Mouse (Mus musculus): Measurements from ENCODE around the gene Nagpa. TPM values are rescaled to one million over a fixed set of nuclear protein-coding genes. Genes with fewer than 3 reads are reported as not detected.

Gene Nagpa
- polyA plus RNA-seq, 1 experiment from 2014 or later = 25.3 TPM

DNA sequence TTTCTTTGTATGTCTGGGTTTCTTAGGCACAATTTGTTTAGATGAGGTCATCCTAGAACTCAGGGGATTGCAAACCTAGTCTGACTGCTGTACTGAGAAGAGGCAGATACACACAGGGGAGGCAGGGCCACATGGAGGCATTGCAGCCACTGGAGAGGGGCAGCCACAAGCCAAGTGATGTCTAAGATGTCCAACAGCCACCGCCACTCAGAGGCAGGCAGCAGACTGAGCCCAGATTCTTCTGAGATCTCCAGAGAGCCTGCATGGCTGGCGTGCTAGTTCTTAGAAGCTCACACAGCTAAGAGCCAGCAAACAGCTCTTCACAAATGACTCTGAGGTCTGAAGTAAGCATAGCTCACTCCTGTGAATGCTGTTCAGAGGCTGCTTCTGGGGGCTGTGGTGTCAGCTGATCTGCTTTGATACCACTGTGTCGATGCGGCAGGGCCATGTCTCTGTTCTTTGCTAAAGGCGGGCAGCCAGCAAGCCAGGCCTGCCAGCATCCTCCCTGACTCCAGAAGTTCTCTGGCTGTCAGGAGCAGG is 1.7 kb upstream of the Nagpa start:
- Histone ChIP-seq H3K36me3 (ENCODE audit: insufficient read depth, low read length) (no peaks in the 10 kb centered on the region), H3K4me3 (ENCODE audit: low read length) (no peak overlapping the region), H3K4me2 (replicated peaks; ENCODE audit: low read depth, low read length) (no peak overlapping the region), H3K9me3 (ENCODE audit: low read length) (no peaks in the 10 kb centered on the region), H3K27ac (ENCODE audit: low read length) (no peak overlapping the region), H3K4me1 (ENCODE audit: insufficient read depth, low read length) (peaks cover 9% of the 10 kb centered on the region; the same call in 1 of the 2 replicates), H3K9ac (replicated peaks; ENCODE audit: low read length) (no peak overlapping the region), H3K27me3 (ENCODE audit: insufficient read depth, low read length) (no peaks in the 10 kb centered on the region)
- no peak for ATAC-seq (ENCODE audit: low FRiP score, low TSS enrichment)
- WGBS = 94% methylated on average over 5 of the region's 5 CpGs

GRCm38 (mm10) chr16:5203200-5203599 is 612 bp downstream of the Nagpa start:
- ATAC-seq (ENCODE audit: low FRiP score, low TSS enrichment) = no peak
- under 1% methylated on average over 36 of the region's 36 CpGs for WGBS
- Histone ChIP-seq H3K9me3 (ENCODE audit: low read length) (no peaks in the 10 kb centered on the region), H3K4me2 (replicated peaks; ENCODE audit: low read depth, low read length) (peak overlapping the region; percentile 98), H3K9ac (replicated peaks; ENCODE audit: low read length) (peak overlapping the region; percentile 81), H3K36me3 (ENCODE audit: insufficient read depth, low read length) (peaks cover 4% of the 10 kb centered on the region; the same call in 1 of the 2 replicates), H3K27me3 (ENCODE audit: insufficient read depth, low read length) (no peaks in the 10 kb centered on the region), H3K4me3 (ENCODE audit: low read length) (peak overlapping the region; percentile 90), H3K4me1 (ENCODE audit: insufficient read depth, low read length) (peaks cover 9% of the 10 kb centered on the region; the same call in 1 of the 2 replicates), H3K27ac (ENCODE audit: low read length) (no peak overlapping the region)

- Histone ChIP-seq H3K4me3 (ENCODE audit: low read length) (peak overlapping the region; percentile 90), H3K27me3 (ENCODE audit: insufficient read depth, low read length) (no peaks in the 10 kb centered on the region), H3K27ac (ENCODE audit: low read length) (no peak overlapping the region), H3K9me3 (ENCODE audit: low read length) (no peaks in the 10 kb centered on the region), H3K4me2 (replicated peaks; ENCODE audit: low read depth, low read length) (peak overlapping the region; percentile 98), H3K9ac (replicated peaks; ENCODE audit: low read length) (0 out of 2 replicates have a peak overlapping the region, but pooled peaks have one; percentile 16), H3K4me1 (ENCODE audit: insufficient read depth, low read length) (peaks cover 9% of the 10 kb centered on the region; the same call in 1 of the 2 replicates), H3K36me3 (ENCODE audit: insufficient read depth, low read length) (peaks cover 5% of the 10 kb centered on the region; the same call in 1 of the 2 replicates)
- WGBS = 12% methylated on average over 4 of the region's 4 CpGs
- ATAC-seq (ENCODE audit: low FRiP score, low TSS enrichment) = no peak
Observed at GRCm38 (mm10) chr16:5202681-5203080, 1.1 kb downstream of the Nagpa start.

GRCm38 (mm10) chr16:5195080-5195479 is 8.7 kb downstream of the Nagpa start:
- H3K9ac ChIP-seq (replicated peaks; ENCODE audit: low read length) = no peak overlapping the region
- no peaks in the 10 kb centered on the region for H3K27me3 ChIP-seq (ENCODE audit: insufficient read depth, low read length)
- peaks cover 10% of the 10 kb centered on the region; the same call in 1 of the 2 replicates for H3K36me3 ChIP-seq (ENCODE audit: insufficient read depth, low read length)
- WGBS = 20% methylated on average over 6 of the region's 6 CpGs
- H3K4me2 ChIP-seq (replicated peaks; ENCODE audit: low read depth, low read length) = no peak overlapping the region
- no peak overlapping the region for H3K27ac ChIP-seq (ENCODE audit: low read length)
- peak; percentile 19; the same call in 1 of the 2 replicates for ATAC-seq (ENCODE audit: low FRiP score, low TSS enrichment)
- H3K4me3 ChIP-seq (ENCODE audit: low read length) = no peak overlapping the region
- no peaks in the 10 kb centered on the region for H3K9me3 ChIP-seq (ENCODE audit: low read length)
- no peaks in the 10 kb centered on the region for H3K4me1 ChIP-seq (ENCODE audit: insufficient read depth, low read length)

- H3K9me3 ChIP-seq (ENCODE audit: low read length) = no peaks in the 10 kb centered on the region
- H3K27ac ChIP-seq (ENCODE audit: low read length) = no peak overlapping the region
- no peaks in the 10 kb centered on the region for H3K36me3 ChIP-seq (ENCODE audit: insufficient read depth, low read length)
- no peak overlapping the region for H3K4me3 ChIP-seq (ENCODE audit: low read length)
- H3K4me1 ChIP-seq (ENCODE audit: insufficient read depth, low read length) = peaks cover 4% of the 10 kb centered on the region; the same call in 1 of the 2 replicates
- H3K27me3 ChIP-seq (ENCODE audit: insufficient read depth, low read length) = no peaks in the 10 kb centered on the region
- H3K9ac ChIP-seq (replicated peaks; ENCODE audit: low read length) = no peak overlapping the region
- ATAC-seq (ENCODE audit: low FRiP score, low TSS enrichment) = no peak
- WGBS = 81% methylated on average over 7 of the region's 7 CpGs
- no peak overlapping the region for H3K4me2 ChIP-seq (replicated peaks; ENCODE audit: low read depth, low read length)
Observed at GRCm38 (mm10) chr16:5186234-5186633, 17.6 kb downstream of the Nagpa start.

- H3K27me3 ChIP-seq (ENCODE audit: insufficient read depth, low read length) = no peaks in the 10 kb centered on the region
- no peaks in the 10 kb centered on the region for H3K9me3 ChIP-seq (ENCODE audit: low read length)
- no peak overlapping the region for H3K4me3 ChIP-seq (ENCODE audit: low read length)
- 27% methylated on average over 7 of the region's 7 CpGs for WGBS
- no peak overlapping the region for H3K9ac ChIP-seq (replicated peaks; ENCODE audit: low read length)
- no peaks in the 10 kb centered on the region for H3K36me3 ChIP-seq (ENCODE audit: insufficient read depth, low read length)
- H3K27ac ChIP-seq (ENCODE audit: low read length) = no peak overlapping the region
- no peak for ATAC-seq (ENCODE audit: low FRiP score, low TSS enrichment)
- H3K4me1 ChIP-seq (ENCODE audit: insufficient read depth, low read length) = peaks cover 4% of the 10 kb centered on the region; the same call in 1 of the 2 replicates
- no peak overlapping the region for H3K4me2 ChIP-seq (replicated peaks; ENCODE audit: low read depth, low read length)
Observed at GRCm38 (mm10) chr16:5185691-5186090, 18.1 kb downstream of the Nagpa start.

GRCm38 (mm10) chr16:5184956-5185355 is 18.9 kb downstream of the Nagpa start:
- Histone ChIP-seq H3K9me3 (ENCODE audit: low read length) (no peaks in the 10 kb centered on the region), H3K4me2 (replicated peaks; ENCODE audit: low read depth, low read length) (no peak overlapping the region), H3K27ac (ENCODE audit: low read length) (no peak overlapping the region), H3K27me3 (ENCODE audit: insufficient read depth, low read length) (no peaks in the 10 kb centered on the region), H3K4me3 (ENCODE audit: low read length) (no peak overlapping the region), H3K36me3 (ENCODE audit: insufficient read depth, low read length) (no peaks in the 10 kb centered on the region), H3K4me1 (ENCODE audit: insufficient read depth, low read length) (peaks cover 4% of the 10 kb centered on the region; the same call in 1 of the 2 replicates), H3K9ac (replicated peaks; ENCODE audit: low read length) (no peak overlapping the region)
- WGBS = 79% methylated on average over 5 of the region's 5 CpGs
- no peak for ATAC-seq (ENCODE audit: low FRiP score, low TSS enrichment)

GRCm38 (mm10) chr16:5184101-5184500 is 19.7 kb downstream of the Nagpa start:
- H3K27me3 ChIP-seq (ENCODE audit: insufficient read depth, low read length) = no peaks in the 10 kb centered on the region
- no peaks in the 10 kb centered on the region for H3K9me3 ChIP-seq (ENCODE audit: low read length)
- H3K36me3 ChIP-seq (ENCODE audit: insufficient read depth, low read length) = no peaks in the 10 kb centered on the region
- no peak for ATAC-seq (ENCODE audit: low FRiP score, low TSS enrichment)
- H3K4me3 ChIP-seq (ENCODE audit: low read length) = no peak overlapping the region
- 59% methylated on average over 8 of the region's 8 CpGs for WGBS
- H3K4me1 ChIP-seq (ENCODE audit: insufficient read depth, low read length) = peaks cover 4% of the 10 kb centered on the region; the same call in 1 of the 2 replicates
- no peak overlapping the region for H3K4me2 ChIP-seq (replicated peaks; ENCODE audit: low read depth, low read length)
- no peak overlapping the region for H3K27ac ChIP-seq (ENCODE audit: low read length)
- H3K9ac ChIP-seq (replicated peaks; ENCODE audit: low read length) = no peak overlapping the region

DNA sequence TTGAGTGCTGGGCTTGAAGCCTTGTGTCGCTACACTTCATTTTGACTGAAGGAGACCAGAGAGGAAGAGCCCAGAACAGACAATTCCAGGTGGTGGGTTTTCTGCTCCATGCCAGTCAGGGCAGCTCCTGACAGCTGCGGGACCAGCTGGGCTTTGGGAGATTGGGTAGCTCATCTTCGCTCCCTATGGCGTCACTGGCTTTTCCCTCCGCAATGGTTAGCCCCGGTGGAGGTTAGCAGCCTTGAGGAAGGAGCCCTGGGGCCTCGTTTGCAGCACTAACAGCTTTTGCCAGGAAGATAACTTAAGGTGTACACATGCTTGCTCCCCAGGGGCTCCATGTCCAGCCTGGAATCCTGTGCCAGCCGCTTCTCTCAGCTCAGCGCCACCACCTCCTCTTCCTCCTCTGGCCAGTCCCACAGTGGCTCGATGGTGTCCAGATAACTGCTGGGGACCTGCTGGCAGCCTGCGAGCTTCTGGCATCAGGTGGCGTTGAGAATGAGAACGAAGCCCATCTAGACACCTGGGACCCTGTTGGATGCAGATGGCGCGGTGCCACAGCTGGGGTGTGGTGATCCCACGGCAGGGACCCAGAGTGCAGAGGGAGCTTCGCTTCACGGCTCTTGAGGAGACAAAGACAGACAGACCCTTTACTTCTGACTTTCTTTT is 20.4 kb downstream of the Nagpa start:
- no peak overlapping the region for H3K27ac ChIP-seq (ENCODE audit: low read length)
- ATAC-seq (ENCODE audit: low FRiP score, low TSS enrichment) = no peak
- H3K27me3 ChIP-seq (ENCODE audit: insufficient read depth, low read length) = no peaks in the 10 kb centered on the region
- H3K9ac ChIP-seq (replicated peaks; ENCODE audit: low read length) = no peak overlapping the region
- WGBS = 89% methylated on average over 18 of the region's 18 CpGs
- no peak overlapping the region for H3K4me3 ChIP-seq (ENCODE audit: low read length)
- no peak overlapping the region for H3K4me2 ChIP-seq (replicated peaks; ENCODE audit: low read depth, low read length)
- H3K9me3 ChIP-seq (ENCODE audit: low read length) = no peaks in the 10 kb centered on the region
- H3K4me1 ChIP-seq (ENCODE audit: insufficient read depth, low read length) = peaks cover 4% of the 10 kb centered on the region; the same call in 1 of the 2 replicates
- H3K36me3 ChIP-seq (ENCODE audit: insufficient read depth, low read length) = no peaks in the 10 kb centered on the region

GRCm38 (mm10) chr16:5172636-5173035 is 31.2 kb downstream of the Nagpa start:
- Histone ChIP-seq H3K36me3 (ENCODE audit: insufficient read depth, low read length) (no peaks in the 10 kb centered on the region), H3K4me3 (ENCODE audit: low read length) (no peak overlapping the region), H3K9ac (replicated peaks; ENCODE audit: low read length) (no peak overlapping the region), H3K27me3 (ENCODE audit: insufficient read depth, low read length) (no peaks in the 10 kb centered on the region), H3K4me1 (ENCODE audit: insufficient read depth, low read length) (no peaks in the 10 kb centered on the region), H3K9me3 (ENCODE audit: low read length) (no peaks in the 10 kb centered on the region), H3K27ac (ENCODE audit: low read length) (no peak overlapping the region), H3K4me2 (replicated peaks; ENCODE audit: low read depth, low read length) (no peak overlapping the region)
- WGBS = 92% methylated on average over 6 of the region's 6 CpGs
- ATAC-seq (ENCODE audit: low FRiP score, low TSS enrichment) = no peak

Data from kidney, embryonic 16.5 days (tissue).